Mouse (Mus musculus) T-helper 1 cell (primary cell): ENCODE data around the gene Trim33.

Experiments used
- in situ Hi-C: fragments of 300-600 bp; cut with MboI, MseI; formaldehyde crosslinking; loops from one replicate; pipeline ENCODE4 v1.15.1; 2025; ENCODE audit warnings: high pct_unique_total_duplicates

The Trim33 gene

GRCm38 (mm10) chr3:103400807-103401206, 121.7 kb downstream of the Trim33 start:
- in situ Hi-C loops, result no loop called here

- in situ Hi-C loops, result no loop called here
These were observed 122.4 kb downstream of the Trim33 start for GRCm38 (mm10) chr3:103401342-103402098.

DNA sequence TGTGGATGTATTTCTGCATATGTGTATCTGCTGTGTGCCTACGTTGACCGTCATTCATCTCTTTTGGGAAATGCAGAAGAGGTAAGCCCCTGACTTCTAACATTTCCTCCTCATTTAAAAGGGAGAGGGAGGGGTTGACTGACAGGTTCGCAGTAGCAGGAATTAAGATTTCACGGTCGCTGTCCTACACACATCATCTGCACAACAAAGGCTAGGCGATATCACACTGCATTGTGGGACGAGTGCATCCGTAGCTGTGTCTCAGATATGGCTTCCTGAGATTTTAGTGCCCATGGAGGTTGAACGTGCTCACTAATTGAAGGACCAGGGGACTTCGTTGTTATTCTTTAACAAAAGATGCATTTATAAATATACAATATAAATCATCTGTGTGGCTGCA, 123.1 kb downstream of the Trim33 start:
- in situ Hi-C loops, result no loop called here

DNA sequence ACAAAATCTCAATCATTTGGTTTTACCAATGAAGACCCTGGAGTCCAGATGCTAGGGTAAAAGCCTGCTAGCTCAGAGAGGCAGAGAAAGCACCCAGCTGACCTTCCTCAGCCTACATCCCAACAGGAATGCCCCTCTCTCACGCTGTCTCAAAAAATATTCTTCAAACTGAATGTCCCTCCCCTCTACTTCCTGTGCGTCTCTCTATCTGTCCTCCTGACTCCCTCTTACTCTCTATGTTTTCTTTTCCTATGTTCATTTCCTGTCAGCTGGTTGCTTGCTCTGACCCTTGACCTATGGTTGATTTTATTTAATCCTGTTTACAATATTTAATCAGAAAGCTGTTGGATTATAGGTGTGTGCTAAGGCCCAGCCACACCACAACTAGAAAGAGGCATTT, 126.0 kb downstream of the Trim33 start:
- in situ Hi-C loops, result no loop called here

DNA sequence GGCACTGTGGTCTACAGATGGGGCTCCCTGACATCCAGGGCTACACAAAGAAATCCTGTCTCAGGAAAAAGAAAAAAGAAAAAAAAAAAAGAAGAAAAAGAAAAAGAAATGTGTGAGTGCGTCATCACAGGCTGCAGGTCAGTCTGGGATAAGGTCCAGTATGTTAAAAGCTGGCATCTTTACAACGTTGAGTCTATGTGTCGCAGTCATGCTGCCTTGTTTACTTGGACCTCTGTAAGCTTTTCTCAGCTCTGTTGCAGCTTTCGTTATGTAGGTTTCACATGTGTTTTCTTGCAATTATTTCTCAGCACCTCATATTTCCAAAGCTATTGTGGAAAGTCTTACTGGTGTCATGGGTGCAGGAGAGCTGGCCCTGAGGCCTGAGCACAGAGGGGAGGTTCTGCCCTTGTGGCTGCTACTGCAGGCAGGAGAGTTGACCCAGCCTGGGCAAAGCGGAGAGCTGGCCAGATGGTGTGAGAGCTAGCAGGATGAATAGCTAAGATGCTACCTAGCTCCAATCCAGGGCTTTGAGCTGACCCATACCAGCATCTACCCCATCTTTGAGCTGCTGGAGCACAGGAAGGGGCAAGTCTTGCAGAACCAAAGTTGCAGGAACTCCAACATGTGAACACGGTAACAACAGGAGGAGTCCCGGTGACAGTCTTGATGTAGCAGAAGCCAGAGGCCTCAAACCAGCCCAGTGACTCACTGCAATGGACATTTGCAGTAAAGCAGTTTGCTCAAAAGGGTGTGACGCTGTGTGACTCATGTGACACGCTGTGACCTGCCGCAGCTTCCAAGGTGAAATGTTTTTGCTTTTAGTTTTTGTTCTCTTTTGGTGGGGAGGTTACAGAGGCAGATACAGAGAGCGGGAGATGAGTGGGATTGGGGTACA, 127.0 kb downstream of the Trim33 start:
- in situ Hi-C loops, result no loop called here
